Mouse (Mus musculus) limb, embryonic 15.5 days (tissue): ENCODE data around the gene Rasgrp2. TPM values are rescaled to one million over a fixed set of nuclear protein-coding genes. Genes with fewer than 3 reads are reported as not detected.

Experiments
- ATAC-seq: fragments of 200-750 bp; cut with Nextera tagmentation; 2 replicates; pipeline ENCODE4 v1.8.0; 2017; ENCODE audit warnings: low read depth, moderate TSS enrichment; ENCODE audit not compliant: insufficient number of reproducible peaks, low FRiP score, low TSS enrichment
- H3K27ac ChIP-seq: fragments of 300-500 bp; sonication (generic); 2 replicates; pipeline ENCODE4 v1.5.1; 2015; ENCODE audit warnings: moderate library complexity, mild to moderate bottlenecking, inconsistent platforms
- H3K27me3 ChIP-seq: fragments of 300-500 bp; sonication (generic); 2 replicates; pipeline ENCODE4 v1.6.1; 2015; ENCODE audit warnings: inconsistent platforms
- H3K36me3 ChIP-seq: fragments of 300-500 bp; sonication (generic); 2 replicates; pipeline ENCODE4 v1.6.1; 2015; ENCODE audit warnings: inconsistent platforms
- H3K4me1 ChIP-seq: fragments of 300-500 bp; sonication (generic); 2 replicates; pipeline ENCODE4 v1.6.1; 2015; ENCODE audit warnings: inconsistent platforms
- H3K4me2 ChIP-seq: fragments of 300-500 bp; sonication (generic); 2 replicates; pipeline ENCODE4 v1.6.1; 2015; ENCODE audit warnings: mild to moderate bottlenecking, inconsistent platforms
- H3K4me3 ChIP-seq: fragments of 300-500 bp; sonication (generic); 2 replicates; pipeline ENCODE4 v1.5.1; 2015; ENCODE audit warnings: mild to moderate bottlenecking, inconsistent platforms
- H3K9ac ChIP-seq: fragments of 300-500 bp; sonication (generic); 2 replicates; pipeline ENCODE4 v1.6.1; 2015; ENCODE audit warnings: inconsistent platforms
- H3K9me3 ChIP-seq: fragments of 300-500 bp; sonication (generic); 2 replicates; pipeline ENCODE4 v1.6.1; 2016; ENCODE audit warnings: inconsistent platforms
- WGBS: fragments of 180-500 bp; shearing (Covaris S2); methylation state at CpG from one replicate; pipeline ENCODE4 v1.1.7; 2015; 5-methylcytosine and 5-hydroxymethylcytosine counted together
- polyA plus RNA-seq: library from polyadenylated mRNA; unstranded; fragments of >200 nt; fragmentation: Nextera tagmentation; extraction: Ambion mirVana; gene quantifications from 2 replicates; pipeline ENCODE4 v1.2.1, GENCODE M21; 2015

Rasgrp2 gene
- polyA plus RNA-seq, 1 experiment from 2014 or later, result 35.8 TPM

DNA sequence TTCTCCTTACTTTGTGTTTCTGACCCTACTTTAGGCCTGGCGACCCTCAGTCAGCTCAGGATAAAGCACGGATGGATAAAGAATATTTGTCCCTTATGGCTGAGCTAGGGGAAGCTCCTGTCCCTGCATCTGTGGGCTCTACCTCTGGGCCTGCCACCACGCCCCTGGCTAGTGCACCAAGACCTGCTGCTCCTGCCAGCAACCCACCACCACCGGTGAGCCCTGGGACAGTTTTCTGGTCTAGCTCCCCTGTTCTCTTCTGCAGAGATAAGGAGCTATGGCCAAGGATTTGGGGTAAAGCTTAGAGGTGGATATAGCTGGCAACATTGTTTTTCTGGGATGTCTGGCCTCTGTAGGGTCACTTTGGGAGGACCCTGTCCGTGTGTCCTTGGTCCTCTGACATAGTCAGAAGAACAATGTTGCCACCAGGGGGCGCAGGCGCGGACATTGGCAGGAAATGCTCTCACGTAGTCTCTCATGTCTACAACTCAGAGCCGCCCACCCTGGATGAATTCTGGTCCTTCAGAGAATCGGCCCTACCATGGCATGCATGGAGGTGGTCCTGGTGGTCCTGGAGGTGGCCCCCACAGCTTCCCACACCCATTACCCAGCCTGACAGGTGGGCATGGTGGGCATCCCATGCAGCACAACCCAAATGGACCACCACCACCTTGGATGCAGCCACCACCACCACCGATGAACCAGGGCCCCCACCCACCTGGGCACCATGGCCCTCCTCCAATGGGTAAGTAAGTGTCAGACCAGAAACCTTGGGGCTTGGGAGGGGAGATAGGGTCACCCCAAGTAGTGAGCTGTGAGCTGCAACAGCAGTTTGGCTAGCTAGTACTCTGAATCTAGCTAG is 25.4 kb upstream of the Rasgrp2 start:
- peaks cover 96% of the 10 kb centered on the region for H3K36me3 ChIP-seq
- H3K4me1 ChIP-seq, result no peaks in the 10 kb centered on the region
- 0 out of 2 replicates have a peak overlapping the region, but pooled peaks have one; percentile 0 for H3K9ac ChIP-seq
- no peaks in the 10 kb centered on the region for H3K9me3 ChIP-seq
- H3K4me2 ChIP-seq, result no peak overlapping the region
- H3K27me3 ChIP-seq, result no peaks in the 10 kb centered on the region
- 66% methylated on average over 12 of the region's 12 CpGs for WGBS
- H3K27ac ChIP-seq, result no peak overlapping the region
- no peak overlapping the region for H3K4me3 ChIP-seq
- peak; percentile 32; the same call in 1 of the 2 replicates for ATAC-seq

- no peak overlapping the region for H3K9ac ChIP-seq
- H3K27me3 ChIP-seq, result no peaks in the 10 kb centered on the region
- no peaks in the 10 kb centered on the region for H3K9me3 ChIP-seq
- no peak overlapping the region for H3K27ac ChIP-seq
- ATAC-seq, result no peak
- H3K4me1 ChIP-seq, result no peaks in the 10 kb centered on the region
- no peak overlapping the region for H3K4me3 ChIP-seq
- WGBS, result 95% methylated on average over 10 of the region's 10 CpGs
- H3K4me2 ChIP-seq, result no peak overlapping the region
- H3K36me3 ChIP-seq, result peaks cover 95% of the 10 kb centered on the region
Observed at GRCm38 (mm10) chr19:6374571-6374970, 24.6 kb upstream of the Rasgrp2 start.

DNA sequence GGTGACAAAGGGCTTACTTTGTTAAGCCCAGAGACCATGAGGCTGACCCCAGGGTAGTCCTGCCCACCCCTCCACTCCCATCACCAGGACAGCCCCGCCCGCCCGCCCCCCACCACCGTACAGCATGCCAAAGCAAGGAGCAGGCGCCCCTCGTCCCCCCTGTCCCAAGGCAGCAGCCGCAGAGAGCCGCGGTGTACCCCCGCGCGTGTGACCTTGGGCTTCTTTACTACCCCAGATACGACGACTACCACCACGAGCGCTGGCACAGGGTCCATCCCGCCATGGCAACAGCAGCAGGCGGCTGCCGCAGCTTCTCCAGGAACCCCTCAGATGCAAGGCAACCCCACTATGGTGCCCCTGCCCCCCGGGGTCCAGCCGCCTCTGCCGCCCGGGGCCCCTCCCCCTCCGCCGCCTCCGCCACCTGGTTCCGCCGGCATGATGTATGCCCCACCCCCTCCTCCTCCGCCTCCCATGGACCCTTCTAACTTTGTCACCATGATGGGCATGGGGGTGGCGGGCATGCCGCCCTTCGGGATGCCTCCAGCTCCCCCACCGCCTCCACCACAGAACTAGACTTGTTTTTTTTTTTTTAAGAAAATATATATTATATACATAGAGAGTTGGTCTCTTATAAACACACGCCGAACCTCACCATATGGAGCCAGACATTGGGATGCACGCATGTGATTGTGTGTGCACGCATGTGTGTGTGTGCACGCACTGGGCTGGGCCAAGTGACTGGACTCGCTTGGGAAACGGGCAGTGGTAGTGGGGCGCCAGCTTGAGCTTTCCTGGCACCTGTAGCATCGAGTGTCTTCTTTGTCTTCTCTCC is 23.5 kb upstream of the Rasgrp2 start:
- Histone ChIP-seq H3K36me3 (peaks cover 91% of the 10 kb centered on the region), H3K4me3 (no peak overlapping the region), H3K9ac (no peak overlapping the region), H3K4me1 (no peaks in the 10 kb centered on the region), H3K27ac (no peak overlapping the region), H3K27me3 (no peaks in the 10 kb centered on the region), H3K4me2 (no peak overlapping the region), H3K9me3 (no peaks in the 10 kb centered on the region)
- no peak for ATAC-seq
- 91% methylated on average over 41 of the region's 42 CpGs for WGBS

GRCm38 (mm10) chr19:6376255-6376564 is 22.9 kb upstream of the Rasgrp2 start:
- ATAC-seq, result no peak
- Histone ChIP-seq H3K27ac (no peak overlapping the region), H3K9ac (no peak overlapping the region), H3K4me1 (no peaks in the 10 kb centered on the region), H3K36me3 (peaks cover 86% of the 10 kb centered on the region), H3K4me3 (no peak overlapping the region), H3K4me2 (no peak overlapping the region), H3K9me3 (no peaks in the 10 kb centered on the region), H3K27me3 (no peaks in the 10 kb centered on the region)
- WGBS, result 79% methylated on average over 14 of the region's 14 CpGs

DNA sequence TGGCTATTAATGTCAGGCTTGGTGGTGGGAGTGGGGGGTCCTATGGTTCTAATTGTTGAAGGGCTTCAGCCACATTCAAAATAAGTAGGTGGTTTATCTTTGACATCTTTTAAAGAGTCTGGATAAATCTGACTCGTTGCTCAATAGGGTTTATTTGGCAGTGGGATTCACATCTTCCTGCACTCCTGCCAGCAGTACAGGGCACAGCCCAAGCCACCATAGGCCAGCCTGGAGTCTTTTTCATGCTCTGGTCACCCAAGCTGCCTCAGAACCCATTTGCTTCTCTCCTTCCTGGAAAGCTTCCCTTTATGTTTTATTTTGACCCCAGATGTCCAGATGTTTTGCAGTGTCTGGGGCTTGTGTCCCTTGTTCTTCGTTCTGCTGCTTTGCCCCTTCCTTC is 22.5 kb upstream of the Rasgrp2 start:
- Histone ChIP-seq H3K4me2 (no peak overlapping the region), H3K9ac (no peak overlapping the region), H3K36me3 (peaks cover 81% of the 10 kb centered on the region), H3K4me1 (no peaks in the 10 kb centered on the region), H3K27ac (no peak overlapping the region), H3K27me3 (no peaks in the 10 kb centered on the region), H3K4me3 (no peak overlapping the region), H3K9me3 (no peaks in the 10 kb centered on the region)
- WGBS, result 84% methylated on average over 2 of the region's 2 CpGs
- no peak for ATAC-seq

DNA sequence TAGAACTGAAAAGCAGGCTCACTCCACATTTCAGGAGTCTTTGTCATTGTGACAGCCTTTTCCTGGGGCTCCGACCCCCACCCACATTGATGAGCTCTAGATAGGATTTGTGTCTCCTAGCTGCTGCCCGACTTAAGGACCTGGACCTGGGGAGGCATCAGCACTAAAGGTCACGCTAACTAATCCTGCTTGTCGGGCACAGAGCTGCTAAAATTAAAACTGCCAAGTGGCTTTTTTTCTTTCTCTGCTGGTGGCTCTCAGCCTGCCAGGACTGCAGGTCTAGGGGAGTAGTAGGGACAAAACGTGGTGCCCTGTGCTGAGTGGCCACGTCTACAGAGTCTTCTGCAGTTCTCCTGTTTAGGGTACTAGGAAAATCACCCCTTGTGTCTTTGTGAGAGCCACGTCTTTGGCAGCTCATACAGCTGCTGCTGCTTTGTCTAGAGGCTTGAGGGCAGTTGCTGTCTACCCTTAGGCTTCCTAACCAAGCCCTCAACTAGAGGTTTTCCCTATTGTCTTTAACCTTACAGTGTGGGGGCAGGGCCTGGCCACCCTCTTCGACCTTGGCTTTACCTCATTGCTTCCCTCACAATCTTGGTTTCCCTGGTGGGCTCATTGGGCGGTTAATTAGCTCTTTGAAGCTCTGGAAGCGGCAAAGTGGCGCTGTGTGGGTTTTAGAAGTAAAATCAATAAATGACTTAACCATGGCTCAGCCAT is 21.7 kb upstream of the Rasgrp2 start:
- H3K36me3 ChIP-seq, result peaks cover 73% of the 10 kb centered on the region
- H3K4me2 ChIP-seq, result no peak overlapping the region
- H3K27me3 ChIP-seq, result no peaks in the 10 kb centered on the region
- no peak overlapping the region for H3K4me3 ChIP-seq
- H3K27ac ChIP-seq, result no peak overlapping the region
- ATAC-seq, result no peak
- no peaks in the 10 kb centered on the region for H3K9me3 ChIP-seq
- H3K4me1 ChIP-seq, result no peaks in the 10 kb centered on the region
- 81% methylated on average over 11 of the region's 11 CpGs for WGBS
- no peak overlapping the region for H3K9ac ChIP-seq

- no peaks in the 10 kb centered on the region for H3K27me3 ChIP-seq
- 92% methylated on average over 9 of the region's 9 CpGs for WGBS
- H3K9ac ChIP-seq, result no peak overlapping the region
- no peak overlapping the region for H3K4me2 ChIP-seq
- H3K27ac ChIP-seq, result no peak overlapping the region
- H3K4me1 ChIP-seq, result peaks cover 21% of the 10 kb centered on the region
- no peak for ATAC-seq
- no peaks in the 10 kb centered on the region for H3K9me3 ChIP-seq
- H3K36me3 ChIP-seq, result peaks cover 42% of the 10 kb centered on the region
- H3K4me3 ChIP-seq, result no peak overlapping the region
Observed at GRCm38 (mm10) chr19:6380411-6381166, 18.6 kb upstream of the Rasgrp2 start.

DNA sequence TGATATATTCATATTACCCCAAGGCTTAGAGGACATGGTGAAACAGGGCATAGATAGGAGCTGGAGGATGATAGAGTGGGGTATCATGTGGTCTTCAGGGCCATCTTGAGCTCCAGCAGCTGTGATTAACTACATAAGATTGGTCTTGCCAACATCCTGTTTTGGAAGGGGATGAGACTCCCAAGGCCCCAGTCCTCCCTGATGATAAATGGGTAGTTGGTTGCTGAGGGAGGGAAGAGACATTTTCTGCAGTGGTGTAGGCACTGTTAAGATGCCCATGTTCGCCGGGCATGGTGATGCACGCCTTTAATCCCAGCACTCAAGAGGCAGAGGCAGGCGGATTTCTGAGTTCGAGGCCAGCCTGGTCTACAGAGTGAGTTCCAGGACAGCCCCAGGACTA is 17.9 kb upstream of the Rasgrp2 start:
- Histone ChIP-seq H3K4me2 (no peak overlapping the region), H3K36me3 (peaks cover 35% of the 10 kb centered on the region), H3K9me3 (no peaks in the 10 kb centered on the region), H3K9ac (no peak overlapping the region), H3K4me1 (peaks cover 21% of the 10 kb centered on the region), H3K27me3 (no peaks in the 10 kb centered on the region), H3K4me3 (no peak overlapping the region), H3K27ac (no peak overlapping the region)
- no peak for ATAC-seq
- WGBS, result 96% methylated on average over 5 of the region's 5 CpGs

GRCm38 (mm10) chr19:6382323-6382924 is 16.7 kb upstream of the Rasgrp2 start:
- H3K4me2 ChIP-seq, result no peak overlapping the region
- no peak overlapping the region for H3K4me3 ChIP-seq
- peaks cover 23% of the 10 kb centered on the region for H3K36me3 ChIP-seq
- H3K27ac ChIP-seq, result no peak overlapping the region
- no peaks in the 10 kb centered on the region for H3K9me3 ChIP-seq
- WGBS, result 77% methylated on average over 4 of the region's 4 CpGs
- H3K4me1 ChIP-seq, result peaks cover 21% of the 10 kb centered on the region
- H3K9ac ChIP-seq, result no peak overlapping the region
- no peaks in the 10 kb centered on the region for H3K27me3 ChIP-seq
- ATAC-seq, result no peak

DNA sequence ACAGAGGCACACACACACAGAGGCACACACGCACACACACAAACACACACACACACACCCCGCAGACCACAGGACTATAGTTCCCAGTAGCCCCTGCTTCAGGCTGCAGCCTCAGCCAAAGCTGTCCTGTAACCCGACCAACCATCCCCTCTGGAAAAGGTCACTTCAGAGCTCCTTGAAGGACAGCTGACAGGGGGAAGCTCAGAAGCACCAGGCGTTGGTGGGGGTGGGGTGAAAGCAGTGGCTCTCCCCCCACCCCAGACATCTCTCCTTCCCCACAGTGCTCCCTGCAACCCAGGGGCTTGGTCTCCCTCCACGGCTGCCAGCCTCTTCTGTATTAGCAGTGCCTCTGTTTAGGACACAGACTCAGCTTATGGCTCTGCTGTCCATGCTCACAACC is 15.7 kb upstream of the Rasgrp2 start:
- no peak overlapping the region for H3K4me2 ChIP-seq
- WGBS, result 46% methylated on average over 5 of the region's 5 CpGs
- no peaks in the 10 kb centered on the region for H3K9me3 ChIP-seq
- no peak overlapping the region for H3K9ac ChIP-seq
- H3K4me3 ChIP-seq, result no peak overlapping the region
- peaks cover 21% of the 10 kb centered on the region for H3K4me1 ChIP-seq
- peaks cover 13% of the 10 kb centered on the region; the same call in 1 of the 2 replicates for H3K36me3 ChIP-seq
- ATAC-seq, result no peak
- no peaks in the 10 kb centered on the region for H3K27me3 ChIP-seq
- peak overlapping the region; percentile 54 for H3K27ac ChIP-seq

GRCm38 (mm10) chr19:6384128-6384527 is 15.0 kb upstream of the Rasgrp2 start, which contains the start of gene Pygm:
Gene Pygm, plus strand, starts transcription at chr19:6384399.
- Histone ChIP-seq H3K4me1 (peaks cover 21% of the 10 kb centered on the region), H3K36me3 (peaks cover 6% of the 10 kb centered on the region; the same call in 1 of the 2 replicates), H3K9ac (0 out of 2 replicates have a peak within 1 kb of the TSS, but pooled peaks have one; percentile 1), H3K27me3 (no peaks in the 10 kb centered on the region), H3K4me2 (no peak within 1 kb of the TSS), H3K4me3 (no peak within 1 kb of the TSS), H3K27ac (peak within 1 kb of the TSS; percentile 54), H3K9me3 (no peaks in the 10 kb centered on the region)
- WGBS, result 15% methylated on average over 7 of the region's 7 CpGs
- ATAC-seq, result peak; percentile 40; the same call in 1 of the 2 replicates
